Mouse (Mus musculus) hematopoietic stem cell, adult 5-6 weeks (primary cell): ENCODE results near the gene Tango6. TPM values are rescaled to one million over a fixed set of nuclear protein-coding genes. Genes with fewer than 3 reads are reported as not detected.

Experiments used
- ATAC-seq, 2 experiments: fragments of 125-278 bp in 1 of 2; replicated peaks in 1 of 2; 2 replicates each; pipeline ENCODE4 v1.8.0; 2016 to 2017; ENCODE audit warnings: inconsistent platforms in 2 of 2, mild to moderate bottlenecking in 2 of 2, moderate number of reproducible peaks in 2 of 2, low read depth in 1 of 2, moderate TSS enrichment in 1 of 2; ENCODE audit not compliant: low FRiP score in 2 of 2, poor library complexity in 2 of 2, severe bottlenecking in 2 of 2, insufficient read depth in 1 of 2, low TSS enrichment in 1 of 2
- total RNA-seq: library from RNA; stranded (forward); fragments of 172-1452, 232-1000 nt; gene quantifications from 2 replicates; pipeline ENCODE4 v1.2.3, GENCODE M21; 2017

The Tango6 gene
- total RNA-seq, 1 experiment from 2014 or later = 6.2 TPM

DNA sequence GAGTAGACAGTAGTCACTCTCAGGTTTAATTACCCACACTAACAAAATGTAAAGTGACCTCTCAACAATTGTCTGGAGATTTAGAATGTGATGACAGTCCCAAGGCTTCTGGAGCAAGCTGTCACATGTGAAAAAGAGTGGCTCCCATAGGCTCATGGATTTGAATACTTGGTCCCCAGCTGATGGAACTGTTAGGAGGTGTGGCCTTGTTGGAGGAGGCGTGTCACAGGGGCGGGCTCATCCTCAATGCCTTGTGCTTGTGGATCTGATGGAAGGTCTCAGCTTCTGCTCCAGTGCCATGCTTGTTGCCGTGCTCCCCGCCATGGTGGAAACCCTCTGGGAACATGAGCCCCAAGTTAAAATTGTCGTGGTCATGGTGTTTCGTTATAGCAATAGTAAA lies 146.1 kb downstream of the Tango6 start:
- ATAC-seq = no peak

DNA sequence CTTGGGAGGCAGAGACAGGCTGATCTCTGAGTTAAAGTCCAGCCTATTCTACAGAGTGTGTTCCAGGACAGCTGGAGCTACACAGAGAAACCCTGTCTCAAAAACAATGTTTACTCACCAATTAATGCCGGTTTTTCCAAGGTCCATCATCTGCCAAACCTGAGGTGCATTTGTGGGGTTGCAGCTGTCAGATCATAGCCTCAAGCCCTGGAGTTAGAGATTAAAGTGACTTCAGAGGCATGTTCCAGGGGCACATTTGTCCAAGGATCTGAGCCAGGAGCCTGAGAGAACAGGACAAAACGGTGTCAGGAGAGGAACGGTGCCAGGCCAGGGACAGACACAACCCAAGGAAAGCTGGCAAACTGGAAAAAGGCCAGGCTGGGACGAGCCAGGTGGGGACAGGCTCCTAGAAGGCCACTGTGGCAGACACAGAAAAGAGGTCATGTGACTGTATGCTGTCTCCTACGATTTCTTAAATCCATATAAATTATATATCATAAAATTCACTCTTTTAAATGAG lies 146.7 kb downstream of the Tango6 start:
- ATAC-seq = no peak

DNA sequence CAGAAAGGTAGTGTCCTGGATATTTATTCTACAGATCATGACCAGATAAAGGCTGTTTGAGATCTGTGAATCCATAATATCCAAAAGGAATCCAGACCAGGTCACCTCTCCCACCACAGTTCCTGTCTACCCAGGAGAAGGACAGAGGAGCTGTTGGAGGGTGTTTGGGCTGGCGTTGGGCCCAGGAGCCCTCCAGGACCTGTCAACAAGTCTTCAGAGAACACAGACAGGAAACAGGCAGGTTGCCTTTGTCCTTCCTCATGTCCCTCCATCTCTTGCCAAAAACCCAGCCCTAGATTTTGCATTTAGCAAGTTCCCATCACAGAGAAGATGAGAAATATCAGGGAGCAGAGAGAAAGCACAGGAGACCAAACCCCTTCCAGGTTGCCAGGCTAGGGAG lies 152.0 kb downstream of the Tango6 start:
- no peak for ATAC-seq

DNA sequence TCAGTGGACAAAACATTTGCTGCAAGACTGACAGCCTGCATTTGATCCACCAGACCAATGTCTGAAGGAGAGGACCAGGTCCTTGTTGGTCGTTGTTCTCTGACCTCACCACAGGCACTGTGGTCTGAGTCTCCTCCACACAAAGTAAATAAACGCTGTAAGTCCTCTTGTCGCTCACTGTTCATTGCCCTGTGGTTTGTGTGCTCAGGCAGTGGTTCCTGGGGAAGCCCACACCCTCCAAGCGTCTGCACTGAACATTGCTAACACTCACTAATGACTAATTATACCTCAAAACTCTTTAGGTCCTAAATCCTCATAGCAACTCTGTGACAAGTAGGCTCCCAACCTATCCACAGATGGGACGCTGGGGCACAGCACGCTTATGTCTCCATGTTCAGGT lies 153.7 kb downstream of the Tango6 start:
- ATAC-seq = peak; percentile 54 to 64; a peak in 3 of 4 replicates

DNA sequence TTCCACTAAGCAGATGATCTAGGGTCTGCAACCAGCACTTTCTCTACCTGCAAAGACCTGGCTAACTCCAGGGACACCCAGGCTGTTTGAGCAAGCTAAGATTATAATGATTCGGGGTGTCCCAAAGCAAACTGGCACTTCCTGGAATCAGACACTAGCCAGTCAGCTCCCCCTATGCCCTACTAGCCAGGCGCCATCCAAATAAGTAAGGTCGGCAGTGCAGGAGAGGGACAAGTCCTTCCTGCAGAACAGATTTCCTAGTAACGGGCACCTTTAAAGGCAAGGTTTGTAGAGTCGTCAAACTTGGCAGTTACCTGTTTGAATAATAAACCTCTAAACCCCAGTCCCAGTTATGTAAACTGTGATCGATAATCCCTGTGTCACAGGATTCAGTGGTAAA lies 155.9 kb downstream of the Tango6 start:
- ATAC-seq = no peak

DNA sequence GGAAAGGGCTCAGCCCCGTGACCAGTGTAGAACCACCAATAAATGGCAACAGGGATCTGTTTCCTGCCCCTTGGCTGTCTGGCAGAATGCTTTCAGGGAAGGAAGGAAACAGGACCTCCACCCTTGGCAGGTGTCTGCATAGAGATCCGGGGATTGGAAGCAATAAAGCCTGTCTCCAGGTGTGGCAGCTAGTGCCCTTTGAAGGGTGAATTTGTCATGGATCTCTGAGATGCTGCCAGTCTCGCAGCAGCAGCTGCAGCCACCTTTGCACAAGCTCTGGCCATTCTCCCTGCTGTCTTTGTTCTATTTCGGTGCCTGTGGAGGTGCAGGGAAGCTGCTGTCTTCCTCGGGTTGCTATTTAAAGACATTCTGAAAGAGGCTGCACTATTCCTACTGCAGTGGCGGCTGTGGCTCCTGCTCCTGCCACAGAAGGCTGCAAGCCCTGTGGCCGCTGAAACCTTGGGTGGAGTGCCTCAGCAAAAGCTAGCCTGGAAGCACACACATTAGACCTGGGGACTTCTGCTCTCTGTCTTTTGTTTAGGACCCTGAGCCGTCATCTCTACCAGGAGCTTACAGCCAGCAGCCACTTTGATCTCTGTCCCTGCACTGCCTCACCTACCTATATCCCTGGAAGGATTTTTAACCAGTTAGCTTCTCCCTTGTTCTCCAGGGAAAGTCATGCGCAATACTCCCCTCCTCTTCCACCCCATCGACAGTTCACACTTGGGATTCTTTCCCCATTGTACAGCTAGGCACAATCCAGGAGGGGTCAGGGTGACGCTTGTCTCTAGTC lies 156.5 kb downstream of the Tango6 start:
- no peak for ATAC-seq

DNA sequence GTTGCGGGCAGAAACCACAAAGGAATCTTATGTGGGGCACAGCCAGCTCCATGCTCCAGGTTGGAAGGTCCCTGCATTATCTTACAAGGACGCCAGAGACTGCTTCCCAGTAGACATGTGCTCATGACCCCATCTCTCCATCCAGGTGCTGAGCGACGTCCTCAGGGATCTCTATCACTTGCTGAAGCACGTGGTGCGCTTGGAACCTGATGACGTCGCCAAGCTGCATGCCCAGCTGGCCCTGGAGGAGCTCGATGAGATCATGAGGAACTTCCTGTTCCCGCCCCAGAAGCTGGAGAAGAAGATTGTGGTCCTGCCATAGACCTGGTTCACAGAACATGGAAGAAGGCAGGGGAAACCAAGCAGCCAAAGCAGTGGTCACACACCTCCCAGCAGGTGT lies 167.2 kb downstream of the Tango6 start:
- no peak for ATAC-seq

DNA sequence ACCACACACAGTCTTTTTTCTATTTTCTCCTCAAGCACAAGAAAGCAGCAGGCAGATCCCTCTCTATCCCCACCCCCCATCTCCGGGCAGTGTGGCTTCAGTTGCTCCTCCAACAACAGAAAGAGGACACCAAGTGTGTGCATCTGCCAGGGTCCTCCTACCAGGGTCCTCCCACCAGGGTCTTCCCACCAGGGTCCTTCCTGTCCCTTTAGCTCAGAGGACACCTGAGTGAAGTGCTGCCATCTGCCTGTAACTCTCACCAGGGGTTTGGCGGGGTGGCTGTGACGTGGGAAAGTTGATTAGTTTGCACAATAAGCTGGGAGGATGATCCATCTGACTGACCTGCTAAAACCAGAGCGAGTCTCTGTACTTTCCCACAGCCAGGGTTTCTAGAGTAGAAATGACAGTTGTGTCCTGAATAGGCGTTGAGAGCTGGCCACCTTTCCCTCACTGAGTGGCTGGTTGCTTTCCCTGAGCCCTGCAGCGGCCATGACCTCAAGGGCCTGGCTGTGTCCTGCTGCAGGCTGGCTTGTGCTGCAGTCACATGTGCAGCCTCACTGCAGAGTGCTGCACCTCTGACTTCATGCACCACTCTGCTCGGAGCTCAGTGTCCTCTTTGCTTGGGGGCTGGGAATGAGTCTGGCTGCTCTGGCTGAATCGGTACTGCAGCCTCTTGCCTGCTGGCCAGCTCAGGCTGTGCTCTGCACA lies 171.8 kb downstream of the Tango6 start:
- no peak for ATAC-seq

DNA sequence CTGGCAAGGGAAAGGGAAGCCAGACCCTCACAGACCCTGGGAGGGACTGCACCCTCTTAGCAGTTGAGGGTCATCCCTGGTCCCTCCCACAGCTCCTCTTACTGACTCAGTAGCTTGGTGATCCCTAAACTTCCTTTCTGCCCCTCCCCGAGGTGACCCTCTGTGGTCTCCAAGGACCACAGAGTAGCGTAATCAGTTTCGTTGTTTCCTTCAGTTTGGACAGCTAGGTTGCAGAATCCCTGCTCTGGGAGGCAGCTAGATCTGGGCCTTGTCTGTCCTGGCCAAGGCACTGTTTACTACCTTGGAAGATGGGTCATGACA lies 172.3 kb downstream of the Tango6 start:
- ATAC-seq = peak in 1 of 2 experiments; percentile 29; a peak in 1 of 4 replicates

DNA sequence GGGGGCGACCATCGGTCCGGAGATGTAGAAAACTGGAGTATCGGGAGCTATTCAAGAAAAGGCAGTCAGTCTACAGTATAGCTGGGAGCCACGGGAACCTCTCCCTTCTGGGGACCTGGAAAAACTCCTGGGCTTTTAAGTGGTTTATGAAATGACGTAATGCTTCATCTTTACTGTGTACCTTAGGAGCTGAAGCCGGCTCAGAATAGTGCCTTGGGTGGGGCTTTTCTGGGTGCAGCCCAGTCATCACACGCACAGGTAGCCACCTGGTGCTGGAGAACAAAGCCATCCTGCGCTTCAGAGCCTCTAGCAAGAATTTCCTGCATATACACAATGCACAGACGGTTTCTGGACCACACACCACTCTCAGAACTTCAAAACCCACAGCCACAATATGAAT lies 180.0 kb downstream of the Tango6 start:
- no peak for ATAC-seq

DNA sequence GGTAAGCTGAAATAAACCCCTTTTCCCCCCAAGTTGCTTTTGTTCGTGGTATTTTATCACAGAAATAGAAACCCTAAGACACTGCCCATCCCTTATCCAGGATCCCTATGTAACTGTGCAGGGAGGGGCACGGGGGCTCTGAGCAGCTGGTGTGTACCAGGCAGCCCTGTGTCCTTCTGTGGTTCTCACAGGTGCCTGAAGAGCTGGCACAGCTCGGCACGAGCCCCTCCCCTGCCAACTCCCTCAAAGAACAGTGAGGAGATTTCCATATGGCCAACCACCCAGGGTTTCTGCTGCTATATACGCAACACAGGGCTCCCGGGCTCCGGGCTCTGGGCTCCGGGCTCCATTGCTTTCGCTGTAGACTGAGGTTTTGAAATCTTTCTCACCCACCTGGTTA lies 182.5 kb downstream of the Tango6 start:
- ATAC-seq = no peak

DNA sequence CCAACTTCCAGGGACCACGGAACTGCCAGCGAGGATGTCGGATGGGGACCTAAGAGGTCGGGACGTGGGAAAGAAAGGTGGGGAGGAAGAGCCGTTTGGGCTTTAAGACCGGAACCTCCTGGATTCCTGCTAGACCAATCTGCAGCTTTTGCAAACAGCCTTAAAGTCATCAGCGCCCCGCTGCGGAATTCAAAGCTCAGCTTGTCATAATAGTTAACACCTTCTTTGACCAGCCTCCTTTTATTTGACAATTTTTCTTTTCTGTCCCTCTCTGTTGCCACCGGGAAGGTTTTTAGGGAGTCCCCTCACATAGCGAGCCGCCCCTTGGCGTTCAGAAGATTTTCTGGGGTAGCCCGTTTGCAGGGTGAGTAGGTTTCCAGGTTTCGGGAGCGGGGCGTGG lies 187.2 kb downstream of the Tango6 start, which contains the start of gene Has3:
Gene Has3 (plus strand): TSS at position 192 of the 400 bp plus-strand sequence.
- no peak for ATAC-seq

DNA sequence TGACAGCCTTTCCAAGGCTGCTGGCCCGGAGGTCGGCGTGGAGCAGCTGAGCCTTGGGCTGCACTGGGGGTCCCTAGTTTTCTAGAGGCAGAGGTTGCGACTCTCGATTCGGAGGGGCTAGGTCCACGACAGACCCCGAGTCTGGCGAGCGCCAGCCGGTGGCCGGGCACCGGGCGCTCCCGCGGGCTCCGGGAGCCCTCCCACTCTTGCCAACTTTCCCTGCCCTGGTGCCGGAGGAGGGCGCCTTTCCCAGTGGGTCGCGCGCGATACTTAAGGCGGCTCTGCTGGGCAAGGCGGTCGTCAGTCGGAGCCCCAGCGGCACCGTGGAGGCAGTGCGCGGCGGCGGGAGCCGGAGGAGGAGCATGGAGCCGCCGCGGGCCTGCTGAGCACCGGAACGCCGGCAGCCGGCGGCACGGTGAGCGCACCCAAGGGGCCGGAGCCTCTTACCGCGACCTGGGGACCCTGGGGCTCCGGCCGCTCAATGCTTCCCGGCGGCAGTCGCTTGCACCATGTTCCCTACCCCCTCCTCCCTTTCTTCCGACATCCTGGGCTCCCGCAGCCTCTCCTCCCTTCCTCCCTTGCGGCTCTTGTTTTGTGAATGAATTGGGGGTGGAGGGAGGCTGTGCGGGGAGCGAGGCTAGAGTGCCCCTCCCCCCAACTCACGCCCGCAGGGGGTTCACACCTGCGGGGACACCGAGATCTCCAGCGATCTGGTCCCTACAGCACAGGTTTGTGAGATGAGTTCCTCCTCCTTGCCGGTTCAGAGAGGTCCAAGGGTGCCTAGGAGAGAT lies 187.9 kb downstream of the Tango6 start:
- peak; percentile 34 to 37; a peak in 1 of 4 replicates for ATAC-seq

DNA sequence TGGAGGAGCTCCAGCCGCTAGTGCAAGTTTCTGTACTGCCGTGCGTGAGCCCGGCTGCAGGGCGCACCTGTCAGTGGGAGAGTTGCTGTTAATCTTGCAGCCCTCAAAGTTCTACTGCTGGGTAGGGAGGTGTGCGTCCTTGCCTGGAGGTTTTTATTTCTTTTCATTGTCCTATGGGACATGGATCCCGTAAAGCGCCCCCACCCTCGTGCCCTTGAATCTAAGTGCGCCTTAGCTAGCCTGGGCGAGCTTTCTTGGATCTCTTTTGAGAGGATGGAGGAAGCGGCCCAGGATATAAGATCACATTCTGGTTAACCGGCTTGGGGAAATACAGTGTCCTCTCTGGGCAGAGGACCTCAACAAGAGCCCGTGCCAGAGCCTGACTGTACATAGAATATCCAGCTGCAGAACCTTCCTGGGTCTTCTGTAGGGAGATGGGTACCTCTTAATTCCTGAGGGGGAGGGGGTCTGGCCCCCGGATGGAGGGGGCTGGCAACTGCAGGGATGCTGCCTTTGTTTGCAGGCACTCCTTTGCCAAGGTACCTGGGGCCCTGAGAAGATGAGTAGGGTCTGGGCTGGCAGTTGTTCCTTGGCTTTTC lies 188.6 kb downstream of the Tango6 start:
- no peak for ATAC-seq

DNA sequence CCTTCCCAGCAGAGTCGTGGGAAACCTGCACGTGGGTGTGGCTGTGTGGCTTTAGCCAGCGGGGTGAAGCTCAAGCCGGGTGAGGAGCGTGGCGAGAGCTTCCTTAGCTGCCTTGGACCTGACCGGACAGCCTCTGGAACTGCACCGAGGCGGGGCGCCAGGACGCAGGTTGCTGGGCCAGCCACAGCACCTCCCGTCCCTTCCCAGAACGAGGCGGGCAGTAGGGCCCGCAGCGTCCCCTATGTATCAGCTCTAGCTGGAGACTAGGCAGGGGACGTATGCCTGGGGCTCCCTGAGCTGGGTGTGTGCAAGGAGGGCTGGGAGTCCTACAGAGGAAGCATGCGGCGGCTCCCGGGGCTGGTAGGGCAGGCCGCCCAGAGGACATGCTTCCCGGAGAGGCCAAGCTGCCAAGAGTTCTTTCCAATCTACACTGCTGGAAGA lies 189.1 kb downstream of the Tango6 start:
- ATAC-seq = peak; percentile 18 to 23; a peak in 2 of 4 replicates

DNA sequence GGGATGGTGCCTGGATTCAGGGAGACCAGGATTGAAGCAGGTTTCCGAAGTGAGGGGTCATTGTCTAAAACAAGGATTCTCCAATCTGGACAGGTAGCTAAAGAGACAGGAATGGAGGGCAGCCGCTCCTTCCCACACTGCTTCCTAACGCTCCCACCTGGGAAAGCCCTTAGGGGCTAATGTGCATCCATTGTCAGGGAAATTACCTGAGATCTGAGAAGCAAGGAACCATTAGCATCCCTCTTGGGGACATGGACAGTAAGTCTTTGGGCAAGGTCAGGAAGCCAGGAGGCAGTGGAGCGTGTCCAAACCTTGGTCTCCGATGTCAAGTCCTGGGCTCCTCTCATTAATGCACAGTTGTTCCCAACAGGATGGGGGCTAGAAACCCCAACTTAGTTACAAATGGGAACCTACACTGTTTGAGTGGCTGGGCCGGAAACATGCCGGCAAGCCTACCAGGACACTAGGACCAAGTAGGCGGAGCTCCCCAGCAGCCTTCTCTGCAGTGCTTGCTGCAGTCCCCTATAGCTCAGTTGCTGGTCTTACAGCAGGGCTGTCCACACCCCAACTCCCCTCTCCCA lies 189.7 kb downstream of the Tango6 start:
- no peak for ATAC-seq

DNA sequence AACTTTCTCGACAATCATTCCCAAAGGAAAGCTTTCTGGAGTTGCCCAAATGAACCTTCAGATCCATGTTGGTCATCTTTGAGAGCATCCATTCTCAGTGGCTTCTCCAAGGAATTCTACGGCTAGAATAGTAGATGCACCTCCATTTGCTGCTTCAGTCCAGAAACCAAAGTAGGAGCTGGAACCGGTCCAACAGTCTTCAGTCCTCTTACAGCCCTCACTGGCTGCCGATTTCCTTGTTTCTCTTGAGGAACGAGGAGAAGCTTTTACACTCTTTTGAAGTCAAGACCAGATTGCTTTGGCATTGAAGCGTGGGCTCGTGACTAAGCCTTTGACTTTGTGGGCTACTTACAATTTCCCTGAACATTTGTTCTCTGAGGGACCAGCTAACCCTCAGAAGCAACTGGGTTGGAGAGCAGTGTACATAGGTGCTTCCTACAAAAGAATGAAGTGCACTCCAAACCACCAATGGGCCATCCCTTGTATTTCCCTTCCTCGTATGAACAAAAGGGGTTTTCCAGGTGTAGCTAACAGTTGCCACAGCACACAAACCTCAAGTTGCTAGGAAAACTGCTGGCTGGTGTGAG lies 197.3 kb downstream of the Tango6 start:
- ATAC-seq = no peak
